Mouse (Mus musculus) liver, postnatal 0 days (tissue): ENCODE measurements around the gene Kdr. TPM values are rescaled to one million over a fixed set of nuclear protein-coding genes. Genes with fewer than 3 reads are reported as not detected.
A peak's percentile ranks its signal among the peaks of the same experiment; 100 is the strongest.

ENCODE experiments used
- ATAC-seq: fragments of 200-750 bp; cut with Nextera tagmentation; 2 replicates; pipeline ENCODE4 v1.8.0; 2017; ENCODE audit warnings: mild to moderate bottlenecking, moderate library complexity
- DNase-seq: peaks from one replicate; pipeline ENCODE4 v3.0.0-alpha.2; 2016
- H3K27ac ChIP-seq: fragments of 300-500 bp; sonication (generic); 2 replicates; pipeline ENCODE4 v1.5.1; 2014; ENCODE audit warnings: antibody characterized with exemption, moderate library complexity, mild to moderate bottlenecking, low read depth
- H3K27me3 ChIP-seq: fragments of 300-500 bp; sonication (generic); 2 replicates; pipeline ENCODE4 v1.6.1; 2014; ENCODE audit warnings: low read length, control low read depth, mixed read lengths; ENCODE audit not compliant: insufficient read depth
- H3K36me3 ChIP-seq: fragments of 300-500 bp; sonication (generic); replicated peaks from 2 replicates; pipeline ENCODE4 v1.6.1; 2014; ENCODE audit warnings: mild to moderate bottlenecking, control low read depth, low read length, moderate library complexity, mixed read lengths; ENCODE audit not compliant: insufficient read depth
- H3K4me1 ChIP-seq: fragments of 300-500 bp; sonication (generic); 2 replicates; pipeline ENCODE4 v1.6.1; 2014; ENCODE audit warnings: antibody characterized with exemption, mild to moderate bottlenecking, control low read depth; ENCODE audit not compliant: insufficient read depth
- H3K4me2 ChIP-seq: fragments of 300-500 bp; sonication (generic); 2 replicates; pipeline ENCODE4 v1.6.1; 2014; ENCODE audit warnings: low read depth, mild to moderate bottlenecking, low read length, moderate library complexity, mixed read lengths
- H3K4me3 ChIP-seq: fragments of 300-500 bp; sonication (generic); 2 replicates; pipeline ENCODE4 v1.5.1; 2014; ENCODE audit warnings: low read depth, low read length
- H3K9ac ChIP-seq: fragments of 300-500 bp; sonication (generic); replicated peaks from 2 replicates; pipeline ENCODE4 v1.6.1; 2014; ENCODE audit warnings: mild to moderate bottlenecking, moderate library complexity
- H3K9me3 ChIP-seq: fragments of 300-500 bp; sonication (generic); 2 replicates; pipeline ENCODE4 v1.6.1; 2016; ENCODE audit warnings: mild to moderate bottlenecking, control low read depth, low read length, mixed read lengths
- CTCF ChIP-seq: sonication (generic); IDR thresholded peaks from 2 replicates; pipeline ENCODE4 v1.5.1; 2016; ENCODE audit warnings: antibody characterized with exemption, low read depth
- EP300 ChIP-seq: IDR thresholded peaks from 2 replicates; pipeline ENCODE4 v1.6.1; 2016; ENCODE audit warnings: antibody characterized with exemption, low read depth, mild to moderate bottlenecking
- WGBS: fragments of 180-500 bp; shearing (Covaris S2); extraction: QIAGEN DNeasy Blood & Tissue Kit; methylation state at CpG from one replicate; pipeline ENCODE4 v1.1.7; 2014; ENCODE audit not compliant: insufficient replicate concordance; 5-methylcytosine and 5-hydroxymethylcytosine counted together
- polyA plus RNA-seq: library from polyadenylated mRNA; unstranded; fragments of >200 nt; fragmentation: Nextera tagmentation; extraction: Ambion mirVana; gene quantifications from 2 replicates; pipeline ENCODE4 v1.2.1, GENCODE M21; 2015

Kdr gene
- polyA plus RNA-seq, 1 experiment from 2014 or later: 9.6 TPM

DNA sequence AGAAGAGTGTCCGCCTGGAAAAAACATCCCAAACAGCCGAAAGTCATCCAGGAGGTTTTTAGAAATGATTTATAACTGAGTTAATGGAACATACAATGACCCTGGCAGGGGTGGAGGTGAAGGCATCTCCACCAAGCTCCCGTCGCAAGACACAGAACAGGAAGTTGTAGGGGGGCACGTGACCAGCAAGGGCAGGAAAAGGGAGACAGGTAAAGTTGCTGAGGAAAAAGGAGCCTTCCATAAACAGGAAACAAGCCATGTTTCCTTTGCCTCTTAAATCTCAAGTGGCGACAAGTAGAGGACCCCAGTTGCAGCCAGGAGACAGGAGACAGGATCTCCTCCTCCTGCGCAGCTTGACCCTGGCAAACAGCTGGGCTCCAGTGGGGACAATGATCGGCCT lies 37.8 kb upstream of the Kdr start:
- Histone ChIP-seq H3K9ac (no peak overlapping the region), H3K9me3 (no peaks in the 10 kb centered on the region), H3K4me2 (no peak overlapping the region), H3K27me3 (no peaks in the 10 kb centered on the region), H3K4me1 (no peaks in the 10 kb centered on the region), H3K27ac (no peak overlapping the region), H3K36me3 (no peaks in the 10 kb centered on the region), H3K4me3 (no peak overlapping the region)
- DNase-seq (no peak), ATAC-seq (no peak)
- TF ChIP-seq EP300 (no peak), CTCF (no peak)
- WGBS: 50% methylated on average over 8 of the region's 8 CpGs

DNA sequence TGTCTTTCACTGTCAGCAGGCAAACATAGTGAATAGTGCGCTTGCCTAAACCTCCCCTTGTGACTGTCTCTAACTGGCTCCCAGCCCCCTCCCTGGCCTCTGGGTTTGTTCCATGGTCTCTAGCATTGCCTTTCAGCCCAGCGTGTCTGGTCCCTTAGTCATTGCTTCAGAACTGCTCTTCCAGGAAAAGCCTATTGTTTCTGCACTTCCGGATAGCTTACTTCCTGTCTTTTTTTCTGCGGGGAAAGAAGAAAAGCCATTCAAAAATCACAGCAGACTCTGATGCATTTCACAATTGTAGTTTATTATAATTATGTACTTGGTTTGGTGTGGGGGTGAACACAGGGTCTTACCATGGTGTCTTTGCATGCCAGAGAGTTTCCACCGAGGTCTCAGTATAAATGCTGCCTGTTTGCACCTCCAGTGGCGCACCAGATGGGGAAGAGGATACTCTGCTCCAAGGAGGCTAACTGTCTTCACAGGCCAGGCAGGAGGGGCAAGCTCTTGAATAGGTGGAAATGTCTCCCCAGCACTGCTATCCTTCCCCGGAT lies 35.7 kb upstream of the Kdr start:
- Histone ChIP-seq H3K4me1 (no peaks in the 10 kb centered on the region), H3K9me3 (no peaks in the 10 kb centered on the region), H3K27me3 (no peaks in the 10 kb centered on the region), H3K9ac (no peak overlapping the region), H3K4me3 (no peak overlapping the region), H3K4me2 (no peak overlapping the region), H3K36me3 (no peaks in the 10 kb centered on the region), H3K27ac (peak overlapping the region; percentile 26; the same call in 1 of the 2 replicates)
- 42% methylated on average over 7 of the region's 7 CpGs for WGBS
- DNase-seq (no peak), ATAC-seq (peak; percentile 57; the same call in 1 of the 2 replicates)
- TF ChIP-seq CTCF (no peak), EP300 (no peak)

DNA sequence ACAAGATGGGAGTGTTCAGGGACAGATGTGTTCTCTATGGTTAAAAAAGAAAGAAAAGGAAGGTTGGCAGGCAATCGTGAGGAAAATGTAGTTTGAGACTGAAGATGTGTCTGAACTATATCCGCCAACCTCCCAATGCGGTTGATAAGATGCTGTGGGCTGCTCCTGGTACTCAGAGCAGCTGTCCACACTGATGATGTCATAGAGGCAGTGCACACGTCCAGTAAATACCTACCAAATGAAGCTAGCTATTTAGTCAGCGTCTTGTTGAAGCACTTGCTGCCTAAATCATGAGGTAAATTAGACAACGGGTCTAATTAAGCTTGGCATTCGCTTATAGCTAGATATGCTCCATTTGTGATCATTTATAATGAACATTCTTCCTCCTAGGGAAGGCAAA lies 28.1 kb upstream of the Kdr start:
- TF ChIP-seq CTCF: no peak
- no peak for TF ChIP-seq EP300
- 68% methylated on average over 7 of the region's 7 CpGs for WGBS
- Histone ChIP-seq H3K9ac (no peak overlapping the region), H3K9me3 (no peaks in the 10 kb centered on the region), H3K4me1 (no peaks in the 10 kb centered on the region), H3K4me2 (no peak overlapping the region), H3K4me3 (no peak overlapping the region), H3K27me3 (no peaks in the 10 kb centered on the region), H3K27ac (no peak overlapping the region), H3K36me3 (no peaks in the 10 kb centered on the region)
- DNase-seq (no peak), ATAC-seq (no peak)

DNA sequence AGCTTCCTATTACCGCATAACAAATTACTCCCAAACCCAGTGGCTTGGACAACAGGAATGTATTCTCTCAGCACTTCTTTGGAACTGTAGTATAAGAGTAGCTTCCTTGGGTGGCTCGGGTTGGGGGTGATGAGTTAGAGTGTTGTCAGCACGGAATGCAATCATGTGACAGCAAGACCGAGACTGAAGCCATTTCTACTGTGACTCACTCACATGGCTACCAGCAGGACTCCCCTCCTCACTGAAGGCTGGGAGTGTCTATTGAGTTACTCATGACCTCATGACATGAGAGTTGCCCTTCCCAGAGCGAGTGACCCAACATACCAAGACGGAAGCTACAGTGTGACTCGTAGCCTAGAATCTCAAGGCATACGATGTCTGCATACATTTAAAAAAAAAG lies 12.0 kb upstream of the Kdr start:
- no peaks in the 10 kb centered on the region for H3K4me1 ChIP-seq
- no peak overlapping the region for H3K9ac ChIP-seq
- WGBS: 82% methylated on average over 8 of the region's 8 CpGs
- H3K27ac ChIP-seq: no peak overlapping the region
- no peaks in the 10 kb centered on the region for H3K36me3 ChIP-seq
- ATAC-seq (no peak), DNase-seq (no peak)
- H3K4me3 ChIP-seq: no peak overlapping the region
- TF ChIP-seq CTCF: no peak
- no peak for TF ChIP-seq EP300
- no peak overlapping the region for H3K4me2 ChIP-seq
- H3K9me3 ChIP-seq: no peaks in the 10 kb centered on the region
- no peaks in the 10 kb centered on the region for H3K27me3 ChIP-seq

DNA sequence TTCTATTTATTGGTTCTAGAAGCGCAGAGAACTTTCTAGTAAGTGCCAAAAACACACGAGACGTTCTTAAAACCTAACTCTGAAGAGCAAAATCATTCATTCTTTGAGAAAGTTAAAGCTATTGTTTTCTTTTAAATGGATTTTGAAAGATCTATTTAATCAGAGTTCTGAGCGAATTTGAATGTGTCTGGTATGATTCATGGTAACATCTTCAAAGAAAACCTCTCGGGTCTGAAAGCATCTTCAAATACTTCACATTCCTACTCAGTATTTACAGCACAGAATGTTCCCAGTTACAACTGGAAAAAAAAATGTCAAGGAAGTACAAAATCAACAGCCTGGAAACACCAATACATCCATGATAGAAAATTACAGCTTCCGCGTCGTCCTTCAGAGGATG lies 9.3 kb upstream of the Kdr start:
- TF ChIP-seq EP300 (no peak), CTCF (no peak)
- WGBS: 78% methylated on average over 8 of the region's 8 CpGs
- DNase-seq (no peak), ATAC-seq (no peak)
- H3K27ac ChIP-seq: no peak overlapping the region
- no peaks in the 10 kb centered on the region for H3K9me3 ChIP-seq
- no peak overlapping the region for H3K4me2 ChIP-seq
- H3K4me3 ChIP-seq: no peak overlapping the region
- no peak overlapping the region for H3K9ac ChIP-seq
- H3K36me3 ChIP-seq: no peaks in the 10 kb centered on the region
- H3K4me1 ChIP-seq: no peaks in the 10 kb centered on the region
- H3K27me3 ChIP-seq: peaks cover 3% of the 10 kb centered on the region; the same call in 1 of the 2 replicates

DNA sequence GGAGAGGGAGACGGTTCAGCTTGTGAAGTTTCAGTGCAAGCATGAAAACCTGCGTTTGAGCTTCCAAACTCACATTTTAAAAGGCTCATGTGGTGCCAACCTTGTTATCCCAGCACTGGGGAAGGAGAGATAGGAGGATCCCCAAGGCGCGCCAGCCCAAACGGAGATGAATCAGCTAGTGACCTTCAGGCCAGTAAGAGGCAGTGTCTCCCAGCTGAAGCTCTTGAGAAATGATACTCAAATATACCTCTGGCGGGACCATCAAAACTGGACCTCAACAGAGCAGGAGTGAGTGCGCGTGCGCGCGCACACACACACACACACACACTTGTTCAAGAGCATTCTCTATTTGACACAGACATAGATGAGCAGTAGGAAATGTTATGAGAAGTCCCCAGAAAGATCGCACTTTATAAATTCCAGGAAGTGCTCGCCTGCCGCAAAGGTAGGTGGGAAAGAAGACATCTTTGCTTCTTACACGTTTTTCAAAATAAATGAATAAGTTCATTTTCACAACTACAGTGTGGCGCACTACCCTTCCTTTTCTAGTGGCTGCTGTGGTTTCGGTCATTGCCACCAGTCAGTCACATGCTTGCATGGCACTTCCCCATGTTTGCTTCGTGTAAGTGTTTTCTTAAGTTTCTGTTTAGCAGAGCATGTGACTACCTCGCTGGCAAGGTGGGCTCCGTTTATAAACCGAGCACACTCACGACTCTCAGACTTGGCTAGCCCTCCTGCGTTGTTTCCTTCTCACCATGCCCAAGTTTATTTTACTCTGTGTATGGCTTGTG lies 2.5 kb upstream of the Kdr start:
- Histone ChIP-seq H3K27me3 (peaks cover 48% of the 10 kb centered on the region), H3K9ac (no peak overlapping the region), H3K4me1 (peaks cover 13% of the 10 kb centered on the region), H3K9me3 (no peaks in the 10 kb centered on the region; the same call in 1 of the 2 replicates), H3K4me2 (no peak overlapping the region), H3K4me3 (no peak overlapping the region), H3K27ac (no peak overlapping the region), H3K36me3 (no peaks in the 10 kb centered on the region)
- WGBS: 53% methylated on average over 23 of the region's 23 CpGs
- ATAC-seq (no peak), DNase-seq (no peak)
- TF ChIP-seq CTCF (peak; percentile 32), EP300 (no peak)
